Mouse (Mus musculus): ENCODE results near the gene B3galt1. TPM values are rescaled to one million over a fixed set of nuclear protein-coding genes. Genes with fewer than 3 reads are reported as not detected.

Gene B3galt1
- total RNA-seq, 2 experiments from 2014 or later, result 1.9 to 2.8 TPM

- DNase-seq, result no peak
Measured at GRCm38 (mm10) chr2:68079426-68080360, 514.0 kb downstream of the B3galt1 start.

DNA sequence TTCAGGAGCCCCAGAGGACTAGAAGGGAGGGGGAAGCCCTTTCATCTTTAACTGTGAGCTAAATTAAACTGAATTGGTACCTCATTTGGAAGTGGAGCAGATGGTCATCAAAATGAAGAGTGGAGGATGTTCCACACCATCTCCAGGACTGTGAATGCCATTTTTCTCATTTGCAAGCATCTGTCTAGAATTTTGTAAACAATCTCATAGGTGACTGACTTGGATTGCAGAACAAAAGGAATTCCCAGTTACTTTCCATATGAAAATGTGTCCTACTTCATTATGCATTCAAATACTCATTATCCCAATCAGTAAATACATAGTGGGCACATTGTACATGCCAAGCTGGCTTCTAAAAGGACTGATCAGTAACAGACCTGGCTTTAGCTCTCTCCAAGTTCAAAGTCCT lies 515.2 kb downstream of the B3galt1 start:
- no peak for DNase-seq

DNA sequence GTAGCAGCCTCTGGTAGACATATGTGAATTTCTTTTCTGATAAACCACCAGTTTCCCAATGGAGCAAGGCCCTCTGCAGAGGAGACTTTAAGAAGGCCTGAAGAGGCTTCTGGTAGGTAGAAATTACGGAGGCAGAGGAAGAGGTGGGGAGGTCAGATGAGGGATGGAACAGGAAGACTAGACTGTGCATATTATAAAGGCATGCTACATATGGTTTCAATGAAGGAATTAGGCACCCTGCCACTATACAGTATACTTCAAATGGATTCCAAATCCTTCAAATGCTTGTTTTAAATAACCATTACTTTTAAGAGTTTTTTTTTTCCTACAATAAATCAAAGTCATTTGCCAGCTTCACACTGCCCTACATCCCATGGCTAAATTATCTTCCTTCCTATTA lies 518.8 kb downstream of the B3galt1 start:
- DNase-seq, result no peak

DNA sequence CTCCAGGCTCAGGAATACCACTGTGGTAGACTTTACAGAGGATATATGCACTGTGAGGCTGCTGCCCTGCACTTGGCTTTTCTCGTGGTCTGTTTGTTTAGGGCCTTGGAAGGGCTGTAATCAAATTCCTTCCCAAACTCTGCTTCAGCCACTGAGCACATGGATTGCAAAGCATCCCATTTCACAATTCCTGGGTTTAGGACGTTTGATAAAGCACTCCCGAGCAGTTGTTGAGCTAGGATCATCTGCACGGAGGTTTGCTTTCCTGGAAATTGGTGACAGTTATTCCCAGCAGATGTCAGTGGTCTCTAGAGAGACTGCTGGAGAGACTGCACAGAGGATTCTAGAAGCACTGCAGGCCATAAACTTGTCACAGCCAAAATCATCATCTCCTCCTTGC lies 520.4 kb downstream of the B3galt1 start:
- DNase-seq, result no peak

DNA sequence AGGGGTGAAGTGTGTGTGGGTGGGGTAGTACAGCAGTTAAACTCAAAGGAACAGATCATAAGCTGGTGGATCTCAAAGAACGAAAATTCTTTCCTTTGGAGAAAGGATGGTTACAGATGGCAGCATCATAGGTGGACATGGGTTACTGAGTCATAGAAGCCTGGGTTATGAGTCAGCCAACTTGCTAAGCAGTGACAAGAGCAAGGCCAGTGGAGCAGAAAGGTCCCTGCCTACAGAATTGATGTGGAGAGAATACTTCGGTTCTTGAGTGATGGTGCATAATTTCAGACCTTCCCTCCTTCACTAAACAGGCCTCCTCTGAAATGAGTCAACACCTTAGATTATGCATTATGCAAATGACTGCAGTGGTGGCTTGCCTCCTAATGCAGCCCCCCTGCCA lies 525.9 kb downstream of the B3galt1 start:
- no peak for DNase-seq

DNA sequence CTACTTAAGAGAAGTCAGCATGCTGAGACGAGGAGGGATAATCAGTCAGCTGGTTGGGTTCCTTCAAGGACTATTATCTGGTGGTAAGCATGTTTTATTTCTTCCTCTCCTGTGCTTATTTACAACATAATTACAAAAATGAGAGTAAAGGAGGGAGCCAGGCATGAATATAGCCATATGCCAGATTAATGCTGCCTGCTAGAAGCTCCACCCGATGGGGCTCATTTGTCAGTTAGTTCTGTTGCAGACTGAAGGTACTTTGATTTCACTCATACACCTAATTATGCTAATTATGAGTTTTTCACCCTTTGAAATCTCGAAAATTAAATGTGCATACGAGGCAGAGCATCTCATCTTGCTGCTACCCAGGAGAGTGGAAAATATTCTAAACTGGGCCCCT lies 539.0 kb downstream of the B3galt1 start:
- no peak for DNase-seq

- DNase-seq, result no peak
Measured at GRCm38 (mm10) chr2:68118076-68118475, 552.4 kb downstream of the B3galt1 start.

DNA sequence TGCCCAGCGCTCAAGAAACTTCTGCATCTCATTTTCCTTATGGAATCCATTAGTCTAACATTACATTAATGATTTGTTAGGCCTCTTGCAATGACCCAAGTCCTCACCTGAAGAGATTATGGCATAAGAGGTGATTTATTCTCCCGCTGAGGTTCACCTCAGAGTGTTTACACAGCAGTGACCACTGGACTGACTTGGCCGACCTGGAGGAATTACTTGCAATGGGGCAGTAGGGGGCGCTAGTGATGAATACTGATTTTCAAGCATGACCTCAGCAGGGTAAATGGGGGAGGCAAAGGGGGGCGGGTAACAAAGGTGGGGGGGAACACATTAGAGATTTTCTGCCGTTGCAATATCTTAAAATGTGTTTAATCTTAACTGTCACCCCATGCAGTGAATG lies 559.1 kb downstream of the B3galt1 start:
- no peak for DNase-seq

DNA sequence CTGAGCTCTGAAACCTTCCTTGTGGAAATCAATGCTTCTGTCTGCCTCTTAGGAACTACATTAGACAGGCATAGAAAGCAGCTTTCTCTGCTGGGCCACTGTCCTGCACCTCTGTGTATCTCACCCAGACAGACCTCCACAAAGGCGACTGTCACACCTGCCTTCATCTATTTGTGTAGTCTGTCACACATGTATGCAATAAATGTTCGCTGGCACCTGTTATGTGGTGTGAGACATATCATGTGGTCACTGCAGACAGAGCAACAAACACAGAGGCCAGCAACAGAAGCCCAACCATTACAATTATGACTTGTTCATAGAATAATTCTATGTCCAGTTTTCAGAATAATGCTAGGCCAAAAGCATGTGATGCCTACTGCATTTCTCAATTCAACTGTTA lies 575.4 kb downstream of the B3galt1 start:
- no peak for DNase-seq

DNA sequence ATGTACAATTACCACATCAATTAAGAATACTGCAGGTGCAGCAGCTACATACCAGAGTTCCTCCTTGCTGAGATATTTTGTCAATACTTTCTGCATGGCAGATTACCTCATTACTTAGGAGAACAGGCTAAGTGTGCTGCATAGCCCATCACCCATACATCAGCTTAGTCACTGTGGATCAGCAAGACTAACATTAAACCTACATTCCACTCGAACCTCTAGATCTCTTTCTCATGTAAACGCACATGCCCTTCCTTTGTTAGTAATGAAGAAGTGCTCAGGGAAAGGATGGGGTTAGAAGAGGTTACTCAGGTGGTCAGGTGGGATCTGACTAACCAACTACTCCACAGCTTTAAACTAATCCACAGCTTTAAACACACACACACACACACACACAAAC lies 577.6 kb downstream of the B3galt1 start:
- DNase-seq, result no peak

- DNase-seq, result no peak
Measured at GRCm38 (mm10) chr2:68159751-68160150, 594.1 kb downstream of the B3galt1 start.

DNA sequence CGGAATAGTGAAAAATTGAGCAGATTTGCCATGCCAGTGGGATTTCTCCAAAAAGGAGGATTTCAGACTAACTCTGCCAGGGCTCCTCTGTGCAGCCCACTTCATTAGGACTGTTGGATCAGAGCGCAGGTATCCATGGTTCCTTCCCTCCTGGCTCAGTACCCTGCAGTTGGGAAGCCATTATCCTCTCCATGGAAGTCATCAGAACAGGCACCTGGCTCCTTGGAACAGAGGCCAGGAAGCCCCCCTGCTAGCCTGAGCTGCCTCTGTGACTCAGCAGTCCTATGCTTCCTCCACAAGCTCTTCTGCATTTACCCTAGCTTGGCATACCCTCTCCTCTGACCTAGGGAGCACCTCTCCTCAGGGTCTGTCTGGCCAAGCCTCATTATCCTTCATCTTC lies 594.9 kb downstream of the B3galt1 start:
- no peak for DNase-seq

GRCm38 (mm10) chr2:68162012-68162411 lies 596.3 kb downstream of the B3galt1 start:
- no peak for DNase-seq

DNA sequence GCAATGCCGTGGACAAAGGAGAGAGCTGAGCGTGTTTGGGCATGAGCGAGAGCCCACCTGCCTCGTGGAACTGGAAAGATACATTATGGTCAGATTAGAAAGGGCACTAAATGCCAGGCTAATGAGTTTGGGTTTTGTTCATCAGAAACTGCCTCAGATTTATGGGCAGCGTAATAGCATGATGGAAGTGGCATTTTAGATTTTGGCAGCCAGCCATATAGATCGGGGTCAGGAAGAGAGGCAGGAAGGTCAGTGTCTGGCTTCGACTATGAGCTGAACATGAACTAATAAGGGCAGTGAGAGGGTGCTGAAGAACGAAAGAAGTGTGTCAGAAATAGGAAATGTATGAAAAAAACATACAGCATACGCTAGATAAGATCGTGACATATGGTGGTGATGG lies 605.6 kb downstream of the B3galt1 start:
- DNase-seq, result no peak

Small RNAs within 50 kb of the gene (microRNA-seq; reads per million reads assigned to microRNA genes)
- gene Mir6335 (ENCODE audit: borderline replicate concordance in 2 of 2), result 0 reads per million in 2 experiments
- 0 to 0.79 reads per million in 2 experiments for gene Mir7224 (ENCODE audit: borderline replicate concordance in 2 of 2)

Other genes with a start within 250 kb of the B3galt1 start
- not detected for gene Gm21830, start 152.1 kb upstream of the B3galt1 start, total RNA-seq (2021)
- gene Gm26727, start 132.7 kb upstream of the B3galt1 start, total RNA-seq (2021), result not detected
- 100 to 1,000 TPM; 830 to 948 TPM for gene Xirp2, start 119.9 kb upstream of the B3galt1 start, total RNA-seq (2021)